Mouse (Mus musculus) fat pad, adult 2 months (tissue): ENCODE measurements around the gene Tjp3.
"Not testable (repeated sequence)": the region's sequence is repeated elsewhere in the genome, so short reads cannot be mapped to it uniquely, and the experiment has no call there.

Source experiments
- DNase-seq: peaks from one replicate; pipeline ENCODE4 v3.0.0-alpha.2; 2011; ENCODE audit warnings: low read depth, low spot score; ENCODE audit errors: extremely low read depth

Gene Tjp3

DNA sequence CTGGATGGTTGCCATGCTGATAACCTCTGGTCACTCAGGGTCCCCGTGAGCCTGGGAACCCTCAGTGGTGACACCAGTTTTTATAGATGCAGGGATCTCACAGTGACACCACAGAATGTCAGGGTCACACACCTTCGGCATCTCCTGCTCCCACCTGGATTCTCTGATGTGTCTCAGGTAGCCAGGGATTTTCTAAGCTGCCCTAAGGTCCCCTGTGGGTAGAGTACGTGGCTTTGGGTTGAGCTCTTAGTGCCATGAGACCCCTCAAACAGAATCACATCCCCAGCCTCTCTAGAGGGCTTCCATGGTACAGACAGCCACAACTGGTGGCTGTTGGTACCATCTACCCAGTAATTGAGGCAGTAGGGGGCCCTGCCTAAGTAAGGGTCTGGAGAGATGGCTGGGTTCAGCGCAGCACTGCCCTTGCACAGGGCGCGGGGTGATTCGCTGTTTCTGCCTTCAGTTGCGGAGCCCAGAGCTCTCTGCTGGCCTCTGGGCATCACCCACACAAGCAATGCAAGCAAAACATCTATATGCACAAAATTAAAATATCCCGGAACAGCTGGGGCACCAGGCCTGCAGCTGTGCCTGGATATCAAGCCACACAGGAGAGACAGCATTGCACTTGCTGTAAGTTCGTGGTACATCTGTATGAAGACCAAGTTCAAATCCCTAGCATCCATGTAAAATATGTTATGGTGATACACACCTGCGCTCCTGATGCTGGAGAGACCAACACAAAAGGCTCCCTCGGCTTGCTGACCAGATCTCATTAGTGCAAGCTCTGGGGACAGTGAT is 54.7 kb downstream of the Tjp3 start:
- no peak for DNase-seq

DNA sequence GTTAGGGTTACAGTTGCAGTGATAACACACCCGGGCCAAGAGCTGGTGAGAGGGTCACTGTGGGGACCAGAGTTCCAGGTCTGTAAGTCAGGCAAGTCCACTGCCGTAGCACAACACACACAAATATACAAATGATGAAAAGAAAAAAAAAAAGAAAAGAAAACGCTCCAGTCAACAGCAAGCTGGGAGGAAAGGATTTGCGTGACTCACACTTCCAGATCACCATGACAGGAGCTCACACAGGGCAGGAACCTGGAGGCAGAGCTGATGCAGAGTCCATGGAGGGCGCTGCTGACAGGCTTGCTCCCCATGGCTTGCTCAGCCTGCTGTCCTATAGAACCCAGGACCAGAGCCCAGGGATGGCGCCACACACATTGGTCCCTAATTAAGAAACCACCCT is 57.2 kb downstream of the Tjp3 start:
- DNase-seq, result no peak

DNA sequence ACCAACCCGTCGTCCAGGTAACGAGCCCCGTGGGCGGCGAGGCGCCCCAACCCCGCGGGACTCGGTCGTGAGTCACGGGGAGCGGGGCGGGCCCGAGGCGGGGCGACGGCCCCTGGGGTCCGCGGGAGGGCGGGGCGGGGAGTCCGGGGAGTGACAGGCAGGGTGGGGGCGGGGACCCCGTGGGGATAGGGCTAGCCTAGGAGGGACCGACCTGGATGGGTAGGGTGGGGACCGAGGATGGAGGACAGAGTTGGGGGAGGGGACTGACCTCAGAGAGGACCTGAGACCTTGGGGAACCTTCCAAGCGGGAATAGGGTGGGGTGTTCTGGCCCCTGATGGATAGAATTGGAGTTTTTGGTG is 58.2 kb downstream of the Tjp3 start:
- DNase-seq, result no peak

GRCm38 (mm10) chr10:81232580-81233225 is 58.7 kb downstream of the Tjp3 start, which contains the start of gene Zfr2:
Zfr2 (plus strand) TSS chr10:81233155.
- DNase-seq, result peak; percentile 33

DNA sequence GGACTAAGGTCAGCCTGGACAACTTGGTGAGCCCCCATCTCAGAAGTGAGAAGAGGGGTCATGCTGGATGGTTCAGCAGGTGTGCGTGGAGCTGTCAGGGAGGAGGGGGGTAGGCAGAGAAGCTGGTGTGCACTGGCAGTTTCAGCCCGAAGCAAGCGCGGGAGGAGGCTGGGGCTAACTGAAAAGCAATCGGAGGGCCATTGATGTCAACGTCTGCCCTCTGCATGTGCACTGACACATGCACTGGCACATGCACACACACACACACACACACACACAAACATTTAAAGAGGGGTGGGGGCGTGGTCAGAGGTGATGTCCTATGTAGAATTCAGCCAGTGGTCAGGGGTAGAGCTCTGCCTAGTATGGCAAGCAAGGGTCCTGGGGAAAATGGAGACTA is 59.9 kb downstream of the Tjp3 start:
- DNase-seq, result no peak

- DNase-seq, result no peak
Measured at GRCm38 (mm10) chr10:81230438-81231332, 60.7 kb downstream of the Tjp3 start, which contains the start of gene Atcay. Atcay (minus strand) TSS chr10:81230833.

- DNase-seq, result no peak
Measured at GRCm38 (mm10) chr10:81229735-81230437, 61.5 kb downstream of the Tjp3 start.

- not testable (repeated sequence) for DNase-seq
Measured at GRCm38 (mm10) chr10:81223731-81224130, 67.7 kb downstream of the Tjp3 start.
